Mouse (Mus musculus): Measurements from ENCODE around the gene Clip4. TPM values are rescaled to one million over a fixed set of nuclear protein-coding genes. Genes with fewer than 3 reads are reported as not detected.

Gene Clip4
- polyA plus RNA-seq, 2 experiments: 0.14 to 0.17 TPM

DNA sequence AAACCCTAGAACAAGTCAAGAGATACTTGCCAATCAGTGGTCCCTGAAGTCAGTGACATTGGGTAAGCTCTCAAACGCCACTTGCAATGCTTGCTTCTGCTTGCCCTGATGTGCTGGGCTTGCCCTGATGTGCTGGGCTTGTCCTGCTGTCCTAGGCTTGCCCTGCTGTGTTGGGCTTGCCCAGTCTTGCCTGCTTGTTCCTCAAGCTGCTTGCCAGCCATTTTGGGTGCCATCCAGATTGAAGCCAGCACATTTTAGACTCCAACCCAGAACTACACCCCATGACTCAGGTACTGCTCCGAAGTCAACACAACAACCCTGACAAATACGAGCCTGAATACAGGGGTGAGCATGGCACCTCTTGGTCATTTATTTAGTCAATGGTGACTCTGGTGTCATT lies 26.1 kb upstream of the Clip4 start:
- ATAC-seq (ENCODE audit: insufficient read depth) (no peak), DNase-seq (ENCODE audit: low read depth in 3 of 3, low spot score in 3 of 3) (no peak)
- WGBS (ENCODE audit: insufficient replicate concordance): 48% methylated on average over 3 of the region's 3 CpGs
- no peak for TF ChIP-seq EP300 (IDR thresholded peaks at IDR 0.05; ENCODE audit: low read depth)
- TF ChIP-seq CTCF (IDR thresholded peaks at IDR 0.05; ENCODE audit: low read depth): no peak
- H3K36me3 ChIP-seq (replicated peaks; ENCODE audit: control insufficient read depth, insufficient read depth, low read depth): no peaks in the 10 kb centered on the region
- H3K4me3 ChIP-seq (ENCODE audit: insufficient read depth in 1 of 2, low read depth in 2 of 2, low read length in 2 of 2): no peak overlapping the region
- H3K4me2 ChIP-seq (ENCODE audit: low read depth): no peak overlapping the region
- no peak overlapping the region for H3K27ac ChIP-seq
- H3K27me3 ChIP-seq (ENCODE audit: control insufficient read depth, insufficient read depth, low read length): no peaks in the 10 kb centered on the region
- H3K9me3 ChIP-seq (ENCODE audit: control insufficient read depth, low read length): no peaks in the 10 kb centered on the region
- H3K4me1 ChIP-seq (replicated peaks; ENCODE audit: control insufficient read depth in 2 of 2, insufficient read depth in 2 of 2, low read length in 1 of 2): no peaks in the 10 kb centered on the region
- H3K9ac ChIP-seq (replicated peaks): no peak overlapping the region

DNA sequence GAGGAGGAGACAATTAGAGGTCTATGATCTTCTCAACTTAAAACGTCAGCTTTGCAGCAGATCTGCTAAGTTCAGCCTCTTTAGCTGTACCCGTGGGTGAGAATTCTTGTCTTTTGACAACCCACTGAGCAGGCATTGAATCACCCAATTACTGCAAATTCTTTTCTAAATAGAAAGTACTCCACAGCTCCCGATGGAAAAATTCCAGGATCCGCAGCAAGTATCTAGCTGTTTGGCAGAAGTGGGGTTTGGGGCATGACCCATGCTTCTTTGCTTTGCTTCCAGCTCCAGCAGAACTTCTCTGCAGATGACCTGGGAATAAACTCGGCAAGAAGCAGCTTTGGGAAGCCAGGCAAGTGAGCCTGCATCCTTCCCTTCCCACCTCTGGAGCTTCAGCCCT lies 25.3 kb upstream of the Clip4 start:
- Histone ChIP-seq H3K9me3 (ENCODE audit: control insufficient read depth, low read length) (no peaks in the 10 kb centered on the region), H3K36me3 (replicated peaks; ENCODE audit: control insufficient read depth, insufficient read depth, low read depth) (no peaks in the 10 kb centered on the region), H3K4me1 (replicated peaks; ENCODE audit: control insufficient read depth in 2 of 2, insufficient read depth in 2 of 2, low read length in 1 of 2) (no peaks in the 10 kb centered on the region), H3K4me3 (ENCODE audit: insufficient read depth in 1 of 2, low read depth in 2 of 2, low read length in 2 of 2) (no peak overlapping the region), H3K9ac (replicated peaks) (no peak overlapping the region), H3K27ac (no peak overlapping the region), H3K4me2 (ENCODE audit: low read depth) (no peak overlapping the region), H3K27me3 (ENCODE audit: control insufficient read depth, insufficient read depth, low read length) (no peaks in the 10 kb centered on the region)
- TF ChIP-seq EP300 (IDR thresholded peaks at IDR 0.05; ENCODE audit: low read depth): no peak
- no peak for TF ChIP-seq CTCF (IDR thresholded peaks at IDR 0.05; ENCODE audit: low read depth)
- 42% methylated on average over 5 of the region's 5 CpGs for WGBS (ENCODE audit: insufficient replicate concordance)
- ATAC-seq (ENCODE audit: insufficient read depth) (no peak), DNase-seq (ENCODE audit: low read depth in 3 of 3, low spot score in 3 of 3) (no peak)

DNA sequence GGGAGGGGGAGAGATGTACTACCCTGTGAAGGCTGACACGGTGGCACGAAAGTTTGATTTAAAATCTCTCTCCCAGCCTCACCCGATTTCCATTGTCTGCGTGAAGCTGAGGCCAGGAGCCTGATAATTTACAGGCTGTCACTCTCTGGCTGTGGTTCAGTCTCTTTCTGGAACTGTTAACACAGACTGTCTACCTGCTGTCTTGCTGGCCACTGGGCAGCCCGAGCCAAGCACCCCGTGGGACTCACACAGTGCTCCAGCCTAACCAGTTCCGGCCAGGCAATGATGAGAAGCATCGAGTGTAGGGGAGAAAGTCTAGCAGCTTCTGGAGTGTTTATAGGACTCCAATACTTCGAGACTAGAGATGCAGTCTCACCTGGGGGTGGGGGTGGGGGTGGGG lies 22.2 kb upstream of the Clip4 start:
- Histone ChIP-seq H3K27me3 (ENCODE audit: control insufficient read depth, insufficient read depth, low read length) (no peaks in the 10 kb centered on the region), H3K36me3 (replicated peaks; ENCODE audit: control insufficient read depth, insufficient read depth, low read depth) (no peaks in the 10 kb centered on the region)
- WGBS (ENCODE audit: insufficient replicate concordance): 60% methylated on average over 9 of the region's 9 CpGs

GRCm38 (mm10) chr17:71747561-71747960 lies 20.7 kb upstream of the Clip4 start:
- Histone ChIP-seq H3K9me3 (ENCODE audit: control insufficient read depth, low read length) (no peaks in the 10 kb centered on the region), H3K4me1 (replicated peaks; ENCODE audit: control insufficient read depth in 2 of 2, insufficient read depth in 2 of 2, low read length in 1 of 2) (no peaks in the 10 kb centered on the region), H3K36me3 (replicated peaks; ENCODE audit: control insufficient read depth, insufficient read depth, low read depth) (no peaks in the 10 kb centered on the region), H3K27me3 (ENCODE audit: control insufficient read depth, insufficient read depth, low read length) (no peaks in the 10 kb centered on the region), H3K4me2 (ENCODE audit: low read depth) (no peak overlapping the region), H3K9ac (replicated peaks) (no peak overlapping the region), H3K4me3 (ENCODE audit: insufficient read depth in 1 of 2, low read depth in 2 of 2, low read length in 2 of 2) (no peak overlapping the region), H3K27ac (no peak overlapping the region)
- TF ChIP-seq CTCF (IDR thresholded peaks at IDR 0.05; ENCODE audit: low read depth) (no peak), EP300 (IDR thresholded peaks at IDR 0.05; ENCODE audit: low read depth) (no peak)
- ATAC-seq (ENCODE audit: insufficient read depth): no peak
- WGBS (ENCODE audit: insufficient replicate concordance): 73% methylated on average over 8 of the region's 8 CpGs
- DNase-seq (ENCODE audit: low read depth in 3 of 3, low spot score in 3 of 3): no peak

More for the DNA sequence above, 22.2 kb upstream of the Clip4 start:
- no peak for DNase-seq (ENCODE audit: low read depth in 3 of 3, low spot score in 3 of 3)
- TF ChIP-seq CTCF (IDR thresholded peaks at IDR 0.05; ENCODE audit: low read depth) (no peak), EP300 (IDR thresholded peaks at IDR 0.05; ENCODE audit: low read depth) (no peak)
- no peak for ATAC-seq (ENCODE audit: insufficient read depth)
- Histone ChIP-seq H3K4me2 (ENCODE audit: low read depth) (no peak overlapping the region), H3K27ac (no peak overlapping the region), H3K9me3 (ENCODE audit: control insufficient read depth, low read length) (no peaks in the 10 kb centered on the region), H3K9ac (replicated peaks) (no peak overlapping the region), H3K4me3 (ENCODE audit: insufficient read depth in 1 of 2, low read depth in 2 of 2, low read length in 2 of 2) (no peak overlapping the region), H3K4me1 (replicated peaks; ENCODE audit: control insufficient read depth in 2 of 2, insufficient read depth in 2 of 2, low read length in 1 of 2) (no peaks in the 10 kb centered on the region)

DNA sequence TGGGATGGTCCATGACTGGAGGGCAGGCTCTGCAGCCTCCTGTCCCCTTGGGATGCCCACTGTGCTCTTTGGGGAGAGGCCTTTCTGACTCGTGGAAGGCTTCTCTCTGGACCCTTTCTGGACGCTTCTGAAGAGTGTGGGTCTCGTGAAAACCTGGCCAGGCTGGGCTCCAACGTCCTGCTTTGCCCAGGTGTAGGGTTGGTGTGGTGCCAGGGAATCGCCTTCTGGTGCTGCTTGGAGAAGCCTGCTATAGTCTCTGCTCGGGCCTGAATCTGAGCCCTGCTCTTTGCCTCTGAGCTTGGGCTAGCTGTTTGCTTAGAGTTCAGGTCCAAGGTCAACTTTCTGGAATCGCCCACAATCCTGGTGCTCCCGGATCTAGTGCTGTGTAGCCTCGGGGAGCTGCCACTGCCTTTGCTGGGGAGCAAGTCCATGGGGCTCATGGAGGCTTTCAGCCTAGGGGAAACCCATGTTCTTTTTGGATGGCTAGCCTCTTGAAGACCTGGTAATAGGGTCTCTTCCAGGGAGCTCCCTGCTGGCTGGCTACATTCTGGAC lies 18.6 kb upstream of the Clip4 start:
- Histone ChIP-seq H3K36me3 (replicated peaks; ENCODE audit: control insufficient read depth, insufficient read depth, low read depth) (no peaks in the 10 kb centered on the region), H3K4me1 (replicated peaks; ENCODE audit: control insufficient read depth in 2 of 2, insufficient read depth in 2 of 2, low read length in 1 of 2) (no peaks in the 10 kb centered on the region), H3K9ac (replicated peaks) (no peak overlapping the region), H3K9me3 (ENCODE audit: control insufficient read depth, low read length) (no peaks in the 10 kb centered on the region), H3K4me3 (ENCODE audit: insufficient read depth in 1 of 2, low read depth in 2 of 2, low read length in 2 of 2) (no peak overlapping the region), H3K4me2 (ENCODE audit: low read depth) (no peak overlapping the region), H3K27ac (no peak overlapping the region), H3K27me3 (ENCODE audit: control insufficient read depth, insufficient read depth, low read length) (no peaks in the 10 kb centered on the region)
- no peak for ATAC-seq (ENCODE audit: insufficient read depth)
- TF ChIP-seq CTCF (IDR thresholded peaks at IDR 0.05; ENCODE audit: low read depth): no peak
- no peak for TF ChIP-seq EP300 (IDR thresholded peaks at IDR 0.05; ENCODE audit: low read depth)
- DNase-seq (ENCODE audit: low read depth in 3 of 3, low spot score in 3 of 3): no peak
- 47% methylated on average over 9 of the region's 9 CpGs for whole genome bisulfite sequencing (ENCODE audit: insufficient replicate concordance)

All from liver, embryonic 14.5 days (tissue).